Mouse (Mus musculus) kidney, postnatal 25 days (tissue): ENCODE results near the gene Nova2.

ENCODE experiments used
- DNase-seq, 2 experiments: peaks; one replicate each; pipeline ENCODE4 v3.0.0; 2021; ENCODE audit warnings: mixed read lengths in 2 of 2

The Nova2 gene

DNA sequence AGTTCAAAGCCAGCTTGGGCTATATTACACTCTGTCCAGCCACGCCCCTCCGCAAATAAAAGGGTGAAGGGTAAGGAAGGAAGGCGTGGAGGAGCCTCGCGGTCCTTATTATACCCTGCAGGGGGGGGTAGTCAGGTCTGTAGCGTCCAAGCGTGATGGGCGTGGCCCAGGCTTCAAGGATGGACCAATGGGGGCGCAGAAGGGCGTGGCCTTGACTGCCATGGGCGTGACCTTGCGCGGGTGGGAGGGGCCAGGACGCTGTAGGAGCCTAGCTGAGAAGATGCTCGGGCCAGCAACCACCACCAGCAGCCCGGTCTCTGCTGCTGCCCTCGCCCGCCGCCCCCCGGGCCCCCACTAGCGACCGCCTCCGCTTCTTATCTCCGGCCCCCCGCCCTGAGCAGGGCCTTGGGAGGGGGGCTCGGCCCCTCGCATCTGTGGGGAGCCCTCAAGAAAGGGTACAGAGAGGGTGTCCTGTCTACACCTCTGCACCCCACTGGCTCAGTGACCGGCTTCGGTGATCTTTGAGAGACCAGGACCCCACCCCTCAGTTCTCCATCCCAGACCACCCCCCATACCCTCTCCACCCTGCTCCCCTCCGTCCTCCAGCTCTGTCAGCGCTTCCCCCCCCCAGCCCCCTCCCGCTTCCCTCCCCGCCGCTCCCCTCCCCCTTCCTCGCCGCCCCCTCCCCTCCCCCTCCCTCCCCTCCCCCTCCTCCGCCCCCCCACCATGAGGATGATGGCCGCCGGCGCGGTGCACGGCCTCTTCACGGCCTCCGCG, at the start of gene Nova2:
Gene Nova2 (plus strand): TSS at position 727 of the 777 bp plus-strand sequence.
- peak; percentile 94 for DNase-seq

DNA sequence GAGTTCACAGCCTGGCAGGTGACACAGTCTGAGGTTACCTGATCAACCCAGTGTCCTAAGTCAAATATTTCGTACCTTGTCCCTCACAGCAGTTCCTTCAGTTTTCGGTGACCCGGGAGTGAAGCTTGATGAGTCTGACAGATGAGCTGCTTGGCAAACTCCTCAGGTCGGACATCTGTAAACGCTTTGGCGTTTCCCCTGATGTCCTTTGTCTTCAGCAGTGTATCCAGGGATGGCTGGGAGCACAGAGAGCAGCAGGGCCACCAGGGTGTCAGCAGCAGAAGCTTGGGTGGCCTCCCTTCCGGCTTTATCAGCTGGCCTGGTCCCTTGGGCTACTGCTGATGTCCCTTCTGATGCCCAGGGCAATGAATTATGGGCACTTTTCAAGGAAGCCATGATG, 47.0 kb upstream of the Nova2 start:
- DNase-seq, result no peak

GRCm38 (mm10) chr7:18883991-18884744, 41.5 kb upstream of the Nova2 start:
- no peak for DNase-seq

DNA sequence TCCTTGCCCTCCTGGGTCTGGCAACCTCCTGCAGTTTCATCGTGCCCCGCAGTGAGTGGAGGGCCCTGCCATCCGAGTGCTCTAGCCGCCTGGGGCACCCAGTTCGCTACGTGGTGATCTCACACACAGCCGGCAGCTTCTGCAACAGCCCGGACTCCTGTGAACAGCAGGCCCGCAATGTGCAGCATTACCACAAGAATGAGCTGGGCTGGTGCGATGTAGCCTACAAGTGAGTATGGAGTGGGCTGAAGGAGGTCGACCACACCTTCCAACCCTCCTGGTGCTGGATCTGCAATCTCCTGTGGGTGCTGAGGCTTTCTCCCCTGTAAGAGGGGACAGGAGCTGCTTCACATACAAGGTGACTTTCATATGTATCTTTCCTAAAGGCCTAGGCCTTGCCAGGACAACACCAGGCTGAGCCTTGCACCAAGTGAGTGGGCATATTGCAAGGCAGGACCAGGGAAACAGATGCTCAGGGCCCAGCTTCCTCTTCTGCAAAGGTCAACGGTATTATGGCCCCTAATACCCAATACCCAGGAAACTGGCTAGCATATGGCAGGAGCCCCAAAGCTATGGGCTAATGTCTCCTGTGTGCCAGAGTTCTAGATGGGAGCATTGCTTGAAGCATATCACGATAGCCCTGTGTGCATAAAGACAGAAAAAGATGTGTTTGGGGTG, 40.8 kb upstream of the Nova2 start:
- no peak for DNase-seq

DNA sequence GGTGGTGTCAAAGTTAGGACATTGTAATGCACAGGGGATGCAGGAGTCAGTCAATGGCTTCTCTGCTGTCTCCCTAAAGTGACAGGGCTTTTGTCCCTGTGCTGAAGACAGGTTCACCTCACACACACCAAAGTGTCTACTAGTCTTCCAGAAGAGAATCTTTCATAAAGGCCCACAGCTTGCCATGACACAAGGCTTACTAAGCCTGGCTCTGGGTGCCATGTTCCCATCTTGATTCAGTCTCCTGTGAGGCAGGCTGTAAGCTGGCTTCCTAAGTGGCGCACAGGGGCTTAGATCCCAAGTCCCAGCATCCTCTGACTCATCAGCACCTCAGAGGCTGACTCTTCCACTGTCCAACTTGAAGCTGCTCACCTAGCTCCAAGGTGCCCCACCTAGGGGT, 38.7 kb upstream of the Nova2 start:
- no peak for DNase-seq

DNA sequence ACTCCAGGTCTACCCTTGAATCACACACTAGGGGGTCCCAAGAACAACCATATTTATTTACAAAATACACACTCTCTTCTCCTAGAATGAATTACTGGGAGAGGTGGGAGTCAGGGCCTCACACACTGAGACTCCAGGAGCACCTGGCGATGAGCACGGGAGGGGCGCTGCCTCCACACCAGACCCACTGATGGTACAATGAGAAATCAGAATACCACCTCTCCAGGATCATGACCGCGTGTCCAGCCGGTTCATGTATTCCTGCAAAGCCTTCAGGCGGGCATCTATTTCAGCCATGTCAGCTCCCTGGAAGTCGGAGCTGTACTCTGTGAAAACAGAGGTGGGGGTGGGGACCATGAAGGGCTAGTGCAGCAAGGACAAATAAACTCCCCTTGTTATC, 34.8 kb upstream of the Nova2 start:
- no peak for DNase-seq

DNA sequence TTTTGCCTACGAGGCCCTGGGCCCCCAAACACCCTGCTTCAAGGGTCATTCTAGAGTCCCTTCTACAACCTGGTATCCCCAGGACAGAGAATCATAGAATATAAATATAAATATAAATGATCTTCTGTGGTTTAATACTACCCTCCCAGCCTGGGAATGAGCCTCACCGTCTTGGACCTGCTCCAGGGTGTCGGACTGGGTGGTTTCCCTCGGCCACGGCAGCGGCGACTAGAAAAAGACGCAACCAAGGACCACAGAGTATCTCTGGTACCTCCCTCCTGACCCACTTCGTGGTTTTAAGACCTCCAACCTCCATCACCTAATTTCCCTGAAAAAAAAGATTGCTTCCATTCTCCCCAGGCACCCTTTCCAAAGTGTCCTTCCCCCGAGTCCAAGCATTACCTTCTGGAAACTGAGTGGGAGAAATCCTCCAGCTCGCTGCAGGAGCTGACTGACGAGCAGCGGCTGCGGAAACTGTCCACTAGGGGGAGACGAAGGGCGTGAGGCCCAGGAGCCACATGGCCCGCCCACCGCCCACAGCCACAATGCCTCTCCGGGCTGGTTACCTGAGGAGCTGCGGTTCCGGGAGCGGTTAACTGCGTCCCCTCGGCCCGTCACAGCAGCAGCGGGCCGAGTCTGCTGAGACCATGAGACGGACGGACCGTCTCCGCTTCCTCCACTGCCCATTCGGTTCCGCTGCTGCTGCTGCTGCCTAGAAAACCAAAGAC, 33.7 kb upstream of the Nova2 start:
- peak; percentile 91 to 92 for DNase-seq

GRCm38 (mm10) chr7:18893009-18893408, 32.7 kb upstream of the Nova2 start:
- no peak for DNase-seq

DNA sequence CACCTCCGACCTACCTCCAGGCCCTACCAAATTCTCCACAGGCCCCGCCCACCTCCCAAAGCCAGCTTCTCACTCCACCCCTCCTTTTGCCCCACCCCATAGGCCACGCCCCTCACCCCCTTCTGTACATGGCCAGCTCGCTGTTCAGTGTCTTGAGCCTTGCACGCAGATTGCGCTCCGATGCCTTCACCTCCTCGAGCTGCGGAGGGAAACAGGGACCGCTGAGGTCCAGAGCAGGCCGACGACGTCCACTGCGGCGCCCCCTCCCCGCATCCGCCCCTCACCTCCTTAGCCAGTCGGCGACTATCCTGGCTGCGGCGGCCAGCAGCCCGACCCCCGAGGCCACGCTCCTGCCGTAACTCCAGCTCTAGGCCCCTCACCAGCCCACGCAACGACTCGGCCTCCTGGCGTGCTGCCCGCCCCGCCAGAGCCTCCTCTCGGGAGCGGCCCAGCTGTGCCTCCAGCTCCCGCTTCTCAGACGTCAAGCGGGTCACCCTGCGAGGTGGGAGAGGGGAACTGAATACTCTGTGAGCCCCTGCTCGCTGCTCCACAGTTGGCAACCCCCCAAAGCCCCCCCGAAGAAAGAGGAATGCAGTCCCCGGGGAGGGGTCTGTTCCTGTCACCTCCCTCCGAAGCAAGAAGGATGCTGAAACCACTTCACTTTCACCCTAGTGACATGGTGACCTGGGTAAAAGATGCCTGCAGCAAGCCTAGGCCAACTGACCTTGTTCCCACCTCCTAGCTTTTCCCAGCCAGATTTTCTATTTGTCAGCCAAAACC, 31.8 kb upstream of the Nova2 start:
- DNase-seq, result peak; percentile 88 to 91

- DNase-seq, result peak; percentile 69 to 72
These were observed 29.2 kb upstream of the Nova2 start for GRCm38 (mm10) chr7:18896536-18896935.

DNA sequence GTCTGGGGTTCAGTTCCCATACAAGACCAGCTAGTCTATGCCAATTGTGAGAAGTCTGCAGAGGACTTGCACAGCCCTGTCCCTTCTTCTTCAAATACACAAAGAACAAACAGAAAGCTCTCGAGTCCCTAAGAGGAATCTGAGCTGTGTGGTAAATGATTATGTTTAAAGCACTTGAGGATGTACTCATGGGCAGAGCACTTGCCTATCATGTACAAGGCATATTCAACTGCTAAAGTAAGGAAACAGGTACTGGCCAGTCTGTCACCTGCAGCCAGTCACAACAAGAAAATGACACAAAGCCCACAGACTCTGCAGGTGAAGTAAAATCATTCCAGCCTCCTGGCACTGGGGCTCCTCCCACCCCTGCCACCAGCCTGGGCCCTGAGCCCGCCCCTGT, 25.2 kb upstream of the Nova2 start:
- no peak for DNase-seq

DNA sequence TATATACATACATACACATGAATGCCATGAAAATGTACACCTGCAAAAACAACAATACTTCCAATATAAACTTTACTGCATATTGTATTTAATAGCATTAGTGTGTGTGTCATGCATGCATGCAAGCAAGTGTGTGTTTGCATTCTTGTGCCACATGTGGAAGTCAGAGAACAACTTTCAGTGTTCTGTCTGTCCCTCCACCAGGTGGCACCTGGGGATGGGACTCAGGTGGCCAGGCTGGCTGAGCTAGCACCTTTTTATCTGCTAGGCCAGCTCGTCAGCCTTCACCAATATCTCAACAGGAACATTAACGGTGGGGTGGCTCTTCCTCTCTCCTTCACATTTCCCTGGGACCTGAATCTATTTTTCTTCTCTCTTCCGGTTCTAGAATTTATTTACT, 23.2 kb upstream of the Nova2 start:
- DNase-seq, result no peak

- no peak for DNase-seq
These were observed 20.7 kb upstream of the Nova2 start for GRCm38 (mm10) chr7:18904971-18905370.

- no peak for DNase-seq
These were observed 15.9 kb upstream of the Nova2 start for GRCm38 (mm10) chr7:18909797-18910196.

- DNase-seq, result peak; percentile 97 to 98
These were observed 15.4 kb upstream of the Nova2 start, which contains the start of gene Ccdc61 for GRCm38 (mm10) chr7:18910241-18910831. Gene Ccdc61, minus strand, starts transcription at chr7:18910415.

DNA sequence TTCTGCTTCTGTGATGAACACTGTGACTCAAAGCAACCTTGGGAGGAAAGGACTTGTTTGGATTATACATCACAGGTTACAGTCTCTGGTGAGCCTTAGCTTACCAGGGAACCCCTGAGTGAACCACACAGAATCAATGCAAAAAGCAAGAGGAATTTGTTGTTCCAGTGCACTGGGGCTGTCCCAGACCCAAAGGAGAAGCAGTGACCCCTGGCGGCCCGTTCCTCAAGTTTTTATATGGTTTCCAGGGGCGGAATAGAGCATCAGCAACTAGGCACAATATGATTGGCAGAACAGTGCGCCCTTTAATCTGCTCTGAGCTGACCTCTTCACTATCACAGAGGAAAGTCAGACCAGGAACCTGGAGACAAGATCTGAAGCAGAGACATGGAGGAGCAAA, 9.4 kb upstream of the Nova2 start:
- no peak for DNase-seq

GRCm38 (mm10) chr7:18917931-18918330, 7.8 kb upstream of the Nova2 start:
- peak in 1 of 2 experiments; percentile 31 for DNase-seq

DNA sequence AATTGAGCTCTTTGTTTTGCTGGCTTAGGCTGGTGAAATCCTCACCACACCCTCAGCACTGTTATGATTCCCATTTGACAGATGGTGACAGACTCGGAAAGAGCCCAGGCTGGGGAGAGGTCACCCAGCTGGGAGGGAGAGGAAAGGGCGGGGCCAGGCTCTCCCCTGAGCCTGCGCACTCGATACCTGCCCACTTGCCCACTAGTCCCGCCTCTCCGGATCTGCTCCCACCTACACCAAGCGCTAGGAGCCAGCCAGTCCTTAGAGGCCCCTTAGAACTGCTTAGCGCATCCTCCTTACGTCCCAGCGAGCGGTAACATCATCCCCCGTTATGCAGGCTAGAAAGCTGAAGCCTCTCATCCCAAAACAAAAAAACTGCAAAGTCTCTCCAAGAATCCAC, 4.6 kb upstream of the Nova2 start:
- DNase-seq, result peak; percentile 75 to 88

DNA sequence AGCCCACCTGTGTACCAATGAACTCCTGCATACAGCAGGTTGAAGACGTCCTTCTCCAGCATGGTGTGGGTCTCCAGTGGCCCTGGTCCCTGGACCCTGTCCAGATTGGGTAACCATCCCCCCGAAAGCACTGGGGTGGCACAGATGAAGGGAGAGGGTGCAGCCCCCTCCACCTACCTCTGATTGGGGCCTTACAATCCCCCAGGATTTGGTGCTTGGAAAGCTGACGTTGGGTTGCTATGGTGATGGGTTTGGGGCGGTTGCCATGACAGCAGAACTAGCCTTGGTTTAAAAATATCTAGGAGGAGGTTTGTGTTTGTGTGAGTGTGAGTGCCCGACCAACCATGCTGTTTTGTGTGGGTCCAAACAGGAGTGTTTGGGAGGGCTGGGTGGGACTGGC, 2.9 kb upstream of the Nova2 start:
- DNase-seq, result peak in 1 of 2 experiments; percentile 32

- no peak for DNase-seq
These were observed 2.4 kb upstream of the Nova2 start for GRCm38 (mm10) chr7:18923267-18923666.

- DNase-seq, result peak in 1 of 2 experiments; percentile 25
These were observed 1.9 kb upstream of the Nova2 start for GRCm38 (mm10) chr7:18923711-18924191.
